Mouse (Mus musculus) E14TG2a.4 (cell line): ENCODE measurements around the gene Cracr2a.

Source experiments
- CTCF ChIP-seq: conservative IDR thresholded peaks from 2 replicates; pipeline ENCODE4 v1.5.1; 2014; ENCODE audit warnings: low read length
- POU5F1 ChIP-seq: IDR thresholded peaks from 2 replicates; pipeline ENCODE4 v1.6.1; 2014; ENCODE audit warnings: low read length, borderline replicate concordance

DNA sequence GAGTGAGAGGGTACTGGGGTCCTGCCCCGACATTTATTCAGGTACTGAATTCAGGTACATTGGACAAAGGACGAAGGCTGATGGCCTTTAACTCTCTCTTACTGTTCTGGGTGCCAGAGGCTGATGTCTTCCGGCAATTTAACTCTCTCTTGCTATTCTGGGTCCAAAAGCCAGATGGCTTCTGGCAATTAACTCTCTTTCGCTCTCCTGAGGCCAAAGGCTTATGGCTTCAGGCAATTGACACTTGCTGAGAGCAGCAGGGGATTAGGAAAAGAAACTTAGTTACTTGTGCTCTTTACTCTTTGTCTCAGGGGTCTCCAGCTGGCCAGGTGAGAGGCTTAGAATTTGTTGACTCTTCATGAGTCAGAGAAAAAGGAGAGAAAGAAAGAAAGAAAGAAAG lies 94.8 kb downstream of the Cracr2a start:
- no peak for TF ChIP-seq CTCF
- no peak for TF ChIP-seq POU5F1
